Mouse (Mus musculus) forebrain, embryonic 15.5 days (tissue): ENCODE data around the gene Spata22. TPM values are rescaled to one million over a fixed set of nuclear protein-coding genes. Genes with fewer than 3 reads are reported as not detected.
A peak's percentile ranks its signal among the peaks of the same experiment; 100 is the strongest.
"Not testable (repeated sequence)": the region's sequence is repeated elsewhere in the genome, so short reads cannot be mapped to it uniquely, and the experiment has no call there.

Source experiments
- ATAC-seq: fragments of 200-750 bp; cut with Nextera tagmentation; replicated peaks from 2 replicates; pipeline ENCODE4 v1.8.0; 2017; ENCODE audit warnings: mild to moderate bottlenecking, moderate TSS enrichment, moderate library complexity
- H3K27ac ChIP-seq: fragments of 300-500 bp; sonication (generic); replicated peaks from 2 replicates; pipeline ENCODE4 v1.5.1; 2015; ENCODE audit warnings: mild to moderate bottlenecking, inconsistent platforms
- H3K27me3 ChIP-seq: fragments of 300-500 bp; sonication (generic); 2 replicates; pipeline ENCODE4 v1.6.1; 2015; ENCODE audit warnings: inconsistent platforms
- H3K36me3 ChIP-seq: fragments of 300-500 bp; sonication (generic); 2 replicates; pipeline ENCODE4 v1.6.1; 2015; ENCODE audit warnings: mild to moderate bottlenecking, inconsistent platforms
- H3K4me1 ChIP-seq: fragments of 300-500 bp; sonication (generic); 2 replicates; pipeline ENCODE4 v1.6.1; 2015; ENCODE audit warnings: inconsistent platforms
- H3K4me2 ChIP-seq: fragments of 300-500 bp; sonication (generic); replicated peaks from 2 replicates; pipeline ENCODE4 v1.6.1; 2015; ENCODE audit warnings: mild to moderate bottlenecking, inconsistent platforms
- H3K4me3 ChIP-seq: fragments of 300-500 bp; sonication (generic); 2 replicates; pipeline ENCODE4 v1.5.1; 2015; ENCODE audit warnings: mild to moderate bottlenecking, inconsistent platforms
- H3K9ac ChIP-seq: fragments of 300-500 bp; sonication (generic); replicated peaks from 2 replicates; pipeline ENCODE4 v1.6.1; 2015; ENCODE audit warnings: mild to moderate bottlenecking, inconsistent platforms
- H3K9me3 ChIP-seq: fragments of 300-500 bp; sonication (generic); 2 replicates; pipeline ENCODE4 v1.6.1; 2016; ENCODE audit warnings: inconsistent platforms
- WGBS: fragments of 180-500 bp; shearing (Covaris S2); methylation state at CpG from one replicate; pipeline ENCODE4 v1.1.7; 2015; ENCODE audit warnings: mixed read lengths; 5-methylcytosine and 5-hydroxymethylcytosine counted together
- polyA plus RNA-seq: library from polyadenylated mRNA; unstranded; fragments of >200 nt; fragmentation: Nextera tagmentation; extraction: Ambion mirVana; gene quantifications from 2 replicates; pipeline ENCODE4 v1.2.1, GENCODE M21; 2015

Gene Spata22
- polyA plus RNA-seq = not detected in 2 replicates

DNA sequence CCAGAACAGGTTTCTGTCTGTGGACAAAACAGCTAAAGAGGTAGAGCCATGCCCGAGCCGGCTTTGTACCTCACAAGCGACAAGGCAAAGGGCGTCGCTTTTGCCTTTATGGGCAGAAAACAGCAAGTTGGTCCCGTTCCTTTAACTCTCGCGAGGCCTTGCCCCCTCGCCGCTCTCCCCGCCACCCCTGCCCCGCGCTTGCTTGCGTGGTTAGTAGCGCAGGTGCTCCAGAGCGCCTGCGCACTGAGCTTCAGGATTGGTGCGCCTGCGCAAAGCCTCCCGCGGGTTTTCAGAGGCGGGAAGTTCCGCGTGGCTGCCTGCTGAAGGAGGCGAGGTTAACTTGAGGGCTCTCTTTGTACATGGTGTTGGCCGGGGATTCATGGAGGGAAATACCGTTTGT is at the start of gene Spata22, which contains the start of the genes Aspa and Gm49340:
Spata22 (plus strand) TSS at position 300 of the 400 bp plus-strand sequence.
Aspa (minus strand) TSS at position 155 of the 400 bp plus-strand sequence.
Gm49340 (plus strand) TSS at position 300 of the 400 bp plus-strand sequence.
- no peak for ATAC-seq
- H3K27ac ChIP-seq = no peak within 1 kb of the TSS
- H3K4me1 ChIP-seq = no peaks in the 10 kb centered on the region
- no peaks in the 10 kb centered on the region for H3K36me3 ChIP-seq
- H3K4me3 ChIP-seq = no peak within 1 kb of the TSS
- H3K9me3 ChIP-seq = no peaks in the 10 kb centered on the region
- no peaks in the 10 kb centered on the region for H3K27me3 ChIP-seq
- WGBS = 86% methylated on average over 27 of the region's 27 CpGs
- H3K9ac ChIP-seq = no peak within 1 kb of the TSS
- no peak within 1 kb of the TSS for H3K4me2 ChIP-seq

DNA sequence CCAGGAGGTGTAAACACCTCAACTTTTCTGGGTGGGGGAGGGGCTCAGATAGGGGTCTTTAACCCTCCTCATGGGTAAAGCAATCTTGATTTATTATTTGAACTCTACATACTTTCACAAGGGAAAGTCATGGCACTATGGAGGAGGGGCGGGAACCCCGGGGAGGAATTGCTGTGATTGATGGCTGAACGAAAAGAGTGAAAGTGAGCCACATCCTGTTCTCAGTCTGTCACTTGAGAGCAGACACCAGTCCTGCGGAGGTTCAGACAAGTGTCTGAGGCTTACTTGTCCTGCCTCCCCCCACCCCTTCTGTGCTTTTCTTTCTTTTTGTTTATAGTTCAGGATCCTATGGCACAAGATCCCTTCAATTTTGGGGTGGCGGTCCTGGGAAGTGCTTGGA is 48.8 kb upstream of the Spata22 start:
- Histone ChIP-seq H3K9me3 (no peaks in the 10 kb centered on the region), H3K4me1 (0 out of 2 replicates have a peak, but pooled peaks cover 4% of the 10 kb centered on the region), H3K27me3 (no peaks in the 10 kb centered on the region), H3K4me3 (no peak overlapping the region), H3K4me2 (no peak overlapping the region), H3K36me3 (no peaks in the 10 kb centered on the region), H3K9ac (no peak overlapping the region), H3K27ac (no peak overlapping the region)
- WGBS = 71% methylated on average over 5 of the region's 5 CpGs
- no peak for ATAC-seq

DNA sequence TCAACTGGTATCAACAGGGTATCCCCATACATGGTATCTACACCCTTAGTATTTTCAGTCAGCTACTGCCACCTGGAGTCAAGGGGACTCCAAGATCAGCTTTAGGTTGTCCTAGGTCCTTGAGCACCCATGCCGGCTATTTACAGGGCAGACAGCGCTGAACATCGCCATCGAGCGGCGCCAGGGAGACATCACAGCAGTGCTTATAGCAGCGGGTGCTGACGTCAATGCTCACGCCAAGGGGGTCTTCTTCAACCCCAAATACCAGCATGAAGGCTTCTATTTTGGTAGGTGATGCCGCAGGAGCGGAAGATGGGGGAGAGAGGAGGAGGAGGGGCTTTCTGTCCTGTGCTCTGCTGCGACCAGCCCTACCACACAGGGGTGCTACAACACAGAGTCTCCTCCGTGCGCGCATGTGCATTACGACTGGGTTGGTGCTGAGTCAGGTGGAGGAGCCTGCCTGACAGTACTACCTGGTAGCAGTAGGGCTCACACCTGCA is 48.0 kb upstream of the Spata22 start:
- Histone ChIP-seq H3K9ac (peak overlapping the region; percentile 48), H3K4me1 (0 out of 2 replicates have a peak, but pooled peaks cover 4% of the 10 kb centered on the region), H3K4me2 (peak overlapping the region; percentile 51), H3K4me3 (peak overlapping the region; percentile 39), H3K27me3 (no peaks in the 10 kb centered on the region), H3K36me3 (no peaks in the 10 kb centered on the region), H3K9me3 (no peaks in the 10 kb centered on the region), H3K27ac (no peak overlapping the region)
- ATAC-seq = peak; percentile 91
- 2% methylated on average over 16 of the region's 16 CpGs for WGBS

DNA sequence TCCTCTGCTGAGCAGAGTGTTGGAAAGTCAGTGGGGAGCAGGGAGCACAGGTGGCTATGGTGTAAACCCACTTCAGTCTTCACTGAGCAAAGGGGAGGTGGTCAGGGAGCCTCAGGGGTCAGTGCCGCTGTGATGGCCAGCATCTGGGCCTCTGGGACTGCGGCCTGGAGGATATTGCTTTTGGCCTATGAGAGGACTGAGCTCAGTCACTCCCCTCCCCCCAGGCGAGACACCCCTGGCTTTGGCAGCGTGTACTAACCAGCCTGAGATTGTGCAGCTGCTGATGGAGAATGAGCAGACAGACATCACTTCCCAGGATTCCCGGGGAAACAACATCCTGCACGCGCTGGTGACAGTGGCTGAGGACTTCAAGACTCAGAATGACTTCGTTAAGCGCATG is 46.2 kb upstream of the Spata22 start:
- Histone ChIP-seq H3K9ac (no peak overlapping the region), H3K27me3 (no peaks in the 10 kb centered on the region), H3K4me3 (no peak overlapping the region), H3K4me1 (0 out of 2 replicates have a peak, but pooled peaks cover 4% of the 10 kb centered on the region), H3K27ac (no peak overlapping the region), H3K36me3 (no peaks in the 10 kb centered on the region), H3K9me3 (no peaks in the 10 kb centered on the region), H3K4me2 (no peak overlapping the region)
- 83% methylated on average over 9 of the region's 9 CpGs for WGBS
- no peak for ATAC-seq

DNA sequence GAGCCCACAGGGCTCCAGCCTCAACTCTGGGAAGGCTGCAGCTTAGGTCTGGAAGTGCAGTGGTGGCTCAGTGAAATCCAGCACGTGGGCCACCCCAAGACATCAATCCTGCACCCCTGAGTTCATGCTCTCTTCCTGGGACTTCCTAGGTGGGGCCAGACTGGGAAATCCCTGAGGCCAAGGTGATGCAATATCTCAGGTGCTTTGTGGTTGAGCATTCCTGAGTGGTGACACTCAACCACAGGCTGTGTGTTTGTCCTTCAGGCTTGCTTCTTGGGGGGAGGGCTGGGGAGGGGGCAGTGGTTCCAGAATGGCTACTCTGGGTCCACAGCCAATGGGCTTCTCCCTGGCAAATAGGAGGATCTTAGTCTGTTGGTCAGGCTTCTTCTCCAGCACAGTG is 45.6 kb upstream of the Spata22 start:
- Histone ChIP-seq H3K4me3 (no peak overlapping the region), H3K4me2 (no peak overlapping the region), H3K36me3 (no peaks in the 10 kb centered on the region), H3K9ac (no peak overlapping the region), H3K9me3 (no peaks in the 10 kb centered on the region), H3K27me3 (no peaks in the 10 kb centered on the region), H3K4me1 (0 out of 2 replicates have a peak, but pooled peaks cover 4% of the 10 kb centered on the region), H3K27ac (no peak overlapping the region)
- no peak for ATAC-seq
- 56% methylated on average over 1 of the region's 1 CpGs for WGBS

DNA sequence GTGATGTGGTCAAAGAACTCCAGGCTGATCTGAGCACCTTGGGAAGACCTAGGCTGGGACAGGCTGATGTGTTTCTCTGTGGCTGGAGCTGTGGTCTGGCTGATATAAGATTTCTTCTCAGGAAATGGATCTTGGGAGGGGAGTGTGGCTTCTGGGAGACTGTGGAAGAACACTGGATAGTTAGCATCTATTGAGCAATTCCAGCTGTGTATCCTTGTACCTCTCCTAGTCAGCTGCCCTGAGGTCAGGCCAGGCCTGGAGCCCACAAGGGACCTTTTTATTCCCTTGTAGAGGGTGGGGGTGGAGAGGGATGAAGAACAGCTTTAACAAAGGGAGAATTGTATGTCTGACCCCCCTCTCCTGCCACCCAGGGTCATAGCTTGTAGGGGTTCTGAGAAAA is 45.2 kb upstream of the Spata22 start:
- Histone ChIP-seq H3K36me3 (no peaks in the 10 kb centered on the region), H3K4me3 (no peak overlapping the region), H3K27me3 (no peaks in the 10 kb centered on the region), H3K9ac (no peak overlapping the region), H3K27ac (no peak overlapping the region), H3K9me3 (no peaks in the 10 kb centered on the region), H3K4me1 (0 out of 2 replicates have a peak, but pooled peaks cover 4% of the 10 kb centered on the region), H3K4me2 (no peak overlapping the region)
- ATAC-seq = no peak

DNA sequence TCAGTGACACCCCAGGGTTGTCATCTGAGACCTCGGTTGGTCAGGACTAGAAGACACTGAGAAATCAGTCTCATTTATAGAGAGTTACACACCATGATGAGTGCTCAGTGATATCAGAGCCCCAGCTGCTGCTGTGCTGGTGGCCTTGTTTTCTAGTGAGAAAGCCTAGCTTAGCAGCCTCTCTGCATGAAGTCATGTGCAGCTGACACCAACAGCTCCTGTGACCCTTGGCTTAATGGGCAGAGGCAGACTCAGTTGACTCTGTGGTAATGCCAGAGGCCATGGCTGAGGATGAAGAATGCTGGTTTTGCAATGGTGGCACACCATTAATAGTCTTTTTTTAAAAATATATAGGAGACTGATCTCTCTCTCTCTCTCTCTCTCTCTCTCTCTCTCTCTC is 39.9 kb upstream of the Spata22 start:
- no peak overlapping the region for H3K9ac ChIP-seq
- H3K9me3 ChIP-seq = no peaks in the 10 kb centered on the region
- no peaks in the 10 kb centered on the region for H3K27me3 ChIP-seq
- no peak overlapping the region for H3K4me2 ChIP-seq
- H3K4me1 ChIP-seq = no peaks in the 10 kb centered on the region
- H3K36me3 ChIP-seq = no peaks in the 10 kb centered on the region
- no peak for ATAC-seq
- no peak overlapping the region for H3K4me3 ChIP-seq
- WGBS = 90% methylated on average over 1 of the region's 1 CpGs
- H3K27ac ChIP-seq = no peak overlapping the region

DNA sequence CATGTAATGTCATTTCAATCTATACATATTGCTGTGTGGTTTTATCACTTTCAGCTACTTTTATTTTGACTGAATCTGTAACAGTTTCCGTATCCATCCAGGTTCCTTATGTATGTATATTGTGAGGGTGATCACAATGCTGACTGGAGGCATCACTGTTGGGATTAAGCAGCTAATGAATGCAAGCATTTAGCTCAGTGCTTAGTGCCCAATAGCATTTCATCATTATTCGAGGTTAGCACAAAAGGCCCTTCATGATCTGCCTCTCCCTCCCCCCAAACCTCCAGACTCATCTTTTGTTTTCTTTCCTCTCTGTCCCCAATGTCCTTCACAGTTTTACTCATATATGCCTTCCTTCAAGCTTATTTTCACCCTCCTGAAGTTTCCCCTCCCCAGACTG is 26.4 kb upstream of the Spata22 start:
- Histone ChIP-seq H3K4me3 (no peak overlapping the region), H3K36me3 (no peaks in the 10 kb centered on the region), H3K9me3 (no peaks in the 10 kb centered on the region), H3K4me1 (no peaks in the 10 kb centered on the region), H3K4me2 (no peak overlapping the region), H3K27me3 (no peaks in the 10 kb centered on the region), H3K27ac (no peak overlapping the region), H3K9ac (no peak overlapping the region)
- 12% methylated on average over 2 of the region's 2 CpGs for WGBS
- no peak for ATAC-seq

DNA sequence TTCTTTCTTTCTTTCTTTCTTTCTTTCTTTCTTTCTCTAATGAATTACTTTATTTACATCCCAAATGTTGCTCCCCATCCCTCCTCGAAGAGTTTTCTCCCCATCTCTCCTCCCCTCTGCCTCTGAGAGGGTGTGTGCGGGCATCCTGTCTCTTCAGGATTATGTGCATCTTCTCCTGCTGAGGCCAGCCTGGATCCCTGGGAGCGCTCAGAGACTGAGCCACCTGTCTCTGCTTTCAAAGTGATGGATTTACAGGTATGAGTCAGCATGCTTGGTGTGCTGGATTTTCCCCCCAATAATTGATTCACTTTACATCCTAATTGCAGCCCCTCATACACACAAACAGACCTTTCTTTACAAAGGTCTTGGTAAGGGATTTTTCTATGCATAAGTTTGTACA is 13.6 kb upstream of the Spata22 start:
- no peak overlapping the region for H3K9ac ChIP-seq
- WGBS = 49% methylated on average over 3 of the region's 3 CpGs
- no peak overlapping the region for H3K27ac ChIP-seq
- H3K36me3 ChIP-seq = no peaks in the 10 kb centered on the region
- H3K4me3 ChIP-seq = no peak overlapping the region
- H3K4me1 ChIP-seq = no peaks in the 10 kb centered on the region
- no peaks in the 10 kb centered on the region for H3K27me3 ChIP-seq
- H3K9me3 ChIP-seq = no peaks in the 10 kb centered on the region
- no peak for ATAC-seq
- no peak overlapping the region for H3K4me2 ChIP-seq

DNA sequence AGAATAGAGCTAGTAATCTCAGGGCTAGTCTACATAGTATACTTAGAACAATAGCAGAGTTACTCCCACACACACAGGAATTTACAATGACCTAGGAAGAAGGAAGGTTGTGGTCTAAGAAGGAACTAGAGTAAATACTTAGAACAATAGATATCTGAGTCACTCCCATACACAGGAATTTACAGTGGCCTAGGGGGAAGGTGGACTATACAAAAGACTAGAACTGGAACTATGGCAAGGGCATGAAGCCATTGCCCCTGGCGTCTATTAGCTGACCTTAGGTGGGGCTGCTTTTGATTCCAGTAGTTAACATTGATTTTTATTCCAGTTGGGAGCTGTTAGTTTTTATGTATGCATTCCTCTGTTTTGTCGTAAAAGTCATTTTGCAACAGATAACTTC is 11.0 kb upstream of the Spata22 start:
- H3K9ac ChIP-seq, H3K4me3 ChIP-seq, H3K27me3 ChIP-seq, H3K4me2 ChIP-seq, ATAC-seq, H3K4me1 ChIP-seq, H3K36me3 ChIP-seq, H3K27ac ChIP-seq, H3K9me3 ChIP-seq: not testable (repeated sequence)
- WGBS = 82% methylated on average over 2 of the region's 2 CpGs

DNA sequence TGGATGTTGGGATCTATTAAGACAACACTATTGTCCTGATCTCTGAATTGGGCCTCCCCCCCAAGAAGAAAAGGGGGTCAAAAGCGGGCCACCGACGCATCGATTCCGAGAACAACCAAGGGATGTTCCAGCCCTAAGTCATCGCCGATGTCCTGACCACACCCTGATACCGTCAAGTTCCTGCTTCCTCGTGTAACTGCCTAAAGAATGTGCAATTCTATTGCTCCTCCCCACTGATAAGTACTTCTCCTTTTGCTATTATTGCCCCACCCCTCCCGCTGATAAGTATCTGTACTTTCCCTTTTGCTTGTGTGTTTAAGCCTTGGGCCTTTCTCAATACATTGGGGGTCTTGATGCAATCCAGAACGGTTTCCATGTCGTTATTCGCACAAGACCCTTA is 8.5 kb upstream of the Spata22 start:
- not testable (repeated sequence) for H3K36me3 ChIP-seq, H3K4me1 ChIP-seq, H3K4me2 ChIP-seq, H3K9me3 ChIP-seq, H3K27me3 ChIP-seq, ATAC-seq, H3K4me3 ChIP-seq, H3K9ac ChIP-seq, H3K27ac ChIP-seq
- WGBS = 94% methylated on average over 13 of the region's 13 CpGs

DNA sequence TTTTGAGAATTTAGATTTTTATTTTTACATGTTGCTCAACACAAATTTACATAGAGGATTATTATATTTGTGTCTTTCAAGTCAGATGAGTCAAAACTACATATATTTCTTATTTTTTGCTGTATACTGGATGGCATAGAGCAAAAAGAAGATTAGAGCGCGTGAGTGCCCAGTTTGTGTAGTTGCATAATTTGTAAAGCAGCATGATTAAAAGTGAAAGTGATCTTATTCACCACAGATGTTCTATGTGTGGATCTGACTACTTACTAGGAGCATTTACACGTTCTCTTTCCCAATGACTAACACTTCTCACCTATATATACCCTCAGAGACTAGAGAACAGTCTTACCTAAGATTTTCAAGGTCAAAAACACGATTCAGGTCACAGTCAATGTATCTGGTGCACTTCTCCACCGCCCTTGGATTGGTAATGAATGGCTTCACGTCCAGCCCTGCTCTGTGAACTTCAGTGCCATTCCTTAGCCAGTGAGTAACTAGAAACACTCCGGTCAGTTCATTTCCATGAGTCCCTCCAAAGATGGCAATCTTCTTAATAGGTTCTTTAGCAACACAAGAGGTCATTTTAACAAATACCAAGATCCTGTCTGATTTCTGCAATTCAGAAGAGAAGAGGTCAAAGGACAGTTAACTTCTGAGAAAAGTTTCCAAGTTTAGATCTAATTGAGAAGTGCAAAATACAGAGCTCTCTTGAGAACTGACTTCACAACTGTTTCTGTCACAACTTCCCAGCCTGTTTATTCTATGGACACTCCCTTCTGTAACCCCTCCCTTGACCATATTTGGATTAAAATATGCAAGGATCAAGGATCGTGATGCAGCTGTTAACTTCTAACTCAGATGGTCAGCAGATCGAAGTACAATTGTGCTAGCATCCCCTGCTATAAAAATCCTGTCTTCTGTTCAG is 5.4 kb upstream of the Spata22 start:
- 74% methylated on average over 9 of the region's 9 CpGs for WGBS
- Histone ChIP-seq H3K4me1 (no peaks in the 10 kb centered on the region), H3K27ac (no peak overlapping the region), H3K9ac (no peak overlapping the region), H3K36me3 (no peaks in the 10 kb centered on the region), H3K9me3 (no peaks in the 10 kb centered on the region), H3K4me2 (no peak overlapping the region), H3K4me3 (no peak overlapping the region), H3K27me3 (no peaks in the 10 kb centered on the region)
- no peak for ATAC-seq
